Mouse (Mus musculus) intestine, postnatal 0 days (tissue): ENCODE data around the gene Ank2. TPM values are rescaled to one million over a fixed set of nuclear protein-coding genes. Genes with fewer than 3 reads are reported as not detected.
A peak's percentile ranks its signal among the peaks of the same experiment; 100 is the strongest.

Source experiments
- ATAC-seq: fragments of 200-750 bp; cut with Nextera tagmentation; 2 replicates; pipeline ENCODE4 v1.8.0; 2017; ENCODE audit warnings: mild to moderate bottlenecking, moderate TSS enrichment, moderate library complexity
- H3K27ac ChIP-seq: fragments of 300-500 bp; sonication (generic); 2 replicates; pipeline ENCODE4 v1.5.1; 2014; ENCODE audit warnings: mild to moderate bottlenecking, low read depth, low read length, moderate library complexity
- H3K27me3 ChIP-seq: fragments of 300-500 bp; sonication (generic); replicated peaks from 2 replicates; pipeline ENCODE4 v1.6.1; 2014; ENCODE audit warnings: low read length, mixed read lengths; ENCODE audit not compliant: control insufficient read depth, insufficient read depth
- H3K36me3 ChIP-seq: fragments of 300-500 bp; sonication (generic); 2 replicates; pipeline ENCODE4 v1.6.1; 2014; ENCODE audit warnings: mild to moderate bottlenecking, moderate library complexity; ENCODE audit not compliant: control insufficient read depth, insufficient read depth
- H3K4me1 ChIP-seq: fragments of 300-500 bp; sonication (generic); replicated peaks from 2 replicates; pipeline ENCODE4 v1.6.1; 2014; ENCODE audit warnings: antibody characterized with exemption, low read length, mixed read lengths; ENCODE audit not compliant: control insufficient read depth, insufficient read depth
- H3K4me2 ChIP-seq: fragments of 300-500 bp; sonication (generic); replicated peaks from 2 replicates; pipeline ENCODE4 v1.6.1; 2014; ENCODE audit warnings: low read depth, mild to moderate bottlenecking, moderate library complexity
- H3K4me3 ChIP-seq: fragments of 300-500 bp; sonication (generic); 2 replicates; pipeline ENCODE4 v1.5.1; 2014; ENCODE audit warnings: low read depth, low read length
- H3K9ac ChIP-seq: fragments of 300-500 bp; sonication (generic); 2 replicates; pipeline ENCODE4 v1.6.1; 2014; ENCODE audit warnings: mild to moderate bottlenecking, low read depth, low read length
- H3K9me3 ChIP-seq: fragments of 300-500 bp; sonication (generic); 2 replicates; pipeline ENCODE4 v1.6.1; 2016; ENCODE audit warnings: mixed run types; ENCODE audit not compliant: control insufficient read depth
- CTCF ChIP-seq: sonication (generic); IDR thresholded peaks from 2 replicates; pipeline ENCODE4 v1.5.1; 2016; ENCODE audit warnings: low read depth, mild to moderate bottlenecking, control low read depth, antibody characterized with exemption, moderate library complexity
- WGBS: fragments of 180-500 bp; shearing (Covaris S2); extraction: QIAGEN DNeasy Blood & Tissue Kit; methylation state at CpG from one replicate; pipeline ENCODE4 v1.1.7; 2014; 5-methylcytosine and 5-hydroxymethylcytosine counted together
- polyA plus RNA-seq: library from polyadenylated mRNA; unstranded; fragments of >200 nt; fragmentation: Nextera tagmentation; extraction: Ambion mirVana; gene quantifications from 2 replicates; pipeline ENCODE4 v1.2.1, GENCODE M21; 2015

Gene Ank2
- polyA plus RNA-seq, 1 experiment from 2014 or later: 9.0 TPM

DNA sequence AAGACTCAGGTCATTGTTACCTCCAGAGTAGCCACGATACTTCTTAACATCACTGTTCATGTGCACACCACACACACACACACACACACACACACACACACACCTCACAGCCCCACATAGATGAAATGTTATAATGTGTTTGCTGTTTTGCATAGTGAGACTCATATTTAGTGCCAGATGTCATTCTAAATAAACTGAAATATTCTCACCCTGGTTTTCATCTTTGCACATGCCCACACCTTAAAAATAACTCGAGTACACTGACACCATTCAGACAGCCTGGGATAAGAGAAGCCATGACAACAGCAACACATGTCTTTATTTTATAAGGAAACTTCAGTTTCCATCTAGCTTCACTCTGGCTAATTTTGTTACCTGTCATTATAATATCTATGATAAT lies 312.1 kb downstream of the Ank2 start:
- no peak overlapping the region for H3K4me3 ChIP-seq
- H3K4me1 ChIP-seq: no peaks in the 10 kb centered on the region
- no peaks in the 10 kb centered on the region for H3K36me3 ChIP-seq
- H3K27me3 ChIP-seq: no peaks in the 10 kb centered on the region
- H3K9me3 ChIP-seq: no peaks in the 10 kb centered on the region
- no peak overlapping the region for H3K27ac ChIP-seq
- no peak overlapping the region for H3K9ac ChIP-seq
- H3K4me2 ChIP-seq: no peak overlapping the region
- no peak for TF ChIP-seq CTCF
- ATAC-seq: no peak
- 84% methylated on average over 2 of the region's 2 CpGs for WGBS

DNA sequence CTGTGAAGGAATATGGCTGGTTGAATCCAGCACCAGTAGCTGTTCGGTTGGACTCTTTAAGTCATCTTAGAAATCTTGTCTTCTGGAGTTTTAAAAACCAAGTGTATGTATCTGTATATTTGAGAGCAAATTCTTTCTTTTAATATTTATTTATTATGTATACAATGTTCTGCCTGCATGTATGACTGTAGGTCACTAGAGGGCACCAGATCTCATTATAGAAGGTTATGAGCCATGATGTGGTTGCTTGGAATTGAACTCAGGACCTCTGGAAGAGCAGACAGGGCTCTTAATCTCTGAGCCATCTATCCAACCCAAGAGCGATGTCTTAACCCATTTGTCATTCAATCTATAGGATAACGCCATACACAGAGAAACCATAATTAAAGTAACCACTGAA lies 312.9 kb downstream of the Ank2 start:
- no peak for ATAC-seq
- no peak overlapping the region for H3K4me2 ChIP-seq
- no peaks in the 10 kb centered on the region for H3K36me3 ChIP-seq
- H3K4me3 ChIP-seq: no peak overlapping the region
- peak; percentile 38 for TF ChIP-seq CTCF
- no peaks in the 10 kb centered on the region for H3K4me1 ChIP-seq
- no peaks in the 10 kb centered on the region for H3K9me3 ChIP-seq
- no peak overlapping the region for H3K27ac ChIP-seq
- 91% methylated on average over 3 of the region's 3 CpGs for WGBS
- H3K27me3 ChIP-seq: no peaks in the 10 kb centered on the region
- H3K9ac ChIP-seq: no peak overlapping the region

DNA sequence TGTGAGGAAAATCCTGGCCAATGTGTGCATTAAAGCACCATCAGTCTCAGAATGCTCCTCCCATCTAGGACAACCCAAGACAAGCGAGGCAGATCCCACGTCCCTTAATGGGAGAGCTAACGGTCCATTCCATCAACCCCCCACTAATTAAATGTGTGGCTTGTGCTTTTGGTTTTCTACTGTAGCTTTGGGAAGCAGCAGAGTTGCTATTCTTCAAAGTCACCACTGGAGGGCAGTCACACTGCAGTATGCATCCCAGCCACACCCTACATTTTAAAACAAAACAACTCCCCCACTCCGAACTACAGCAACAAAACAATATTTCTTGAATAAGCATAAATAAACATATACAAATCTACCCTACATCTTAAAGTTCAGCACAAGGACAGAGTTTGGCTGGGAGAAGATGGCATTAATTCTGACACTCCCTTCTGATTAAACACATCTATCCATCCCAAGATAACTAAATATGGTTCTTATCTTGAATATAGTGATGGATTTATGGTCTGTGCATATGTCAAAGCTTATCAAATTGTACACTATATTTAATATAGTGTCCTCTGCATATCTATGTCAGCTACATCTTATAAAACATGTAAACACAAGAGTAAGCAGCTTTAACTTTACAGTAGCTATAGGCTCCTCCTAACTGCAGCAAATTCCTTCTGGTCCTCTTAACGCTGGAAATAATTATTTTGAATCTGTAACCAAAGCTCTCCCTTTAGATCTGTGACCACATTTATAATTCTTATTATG lies 315.0 kb downstream of the Ank2 start:
- H3K36me3 ChIP-seq: no peaks in the 10 kb centered on the region

DNA sequence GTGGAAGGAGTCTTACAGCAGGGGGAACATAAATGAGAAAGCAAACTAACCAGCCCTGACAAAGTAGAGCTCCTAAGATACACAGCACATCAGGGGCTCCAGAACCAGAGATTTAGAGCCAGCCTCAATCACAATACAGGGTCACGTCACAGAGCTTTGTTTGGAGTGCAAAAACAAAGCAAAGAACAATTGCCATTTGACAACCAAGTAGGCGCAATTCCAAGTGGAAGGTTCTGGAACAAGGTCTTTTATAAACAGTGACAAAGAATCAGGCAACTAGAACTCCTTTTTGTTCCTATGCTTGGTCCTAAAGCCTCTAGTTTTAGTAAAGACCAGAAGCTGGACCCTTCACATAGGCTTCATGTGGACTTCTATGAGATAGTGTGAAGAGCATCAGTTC lies 326.5 kb downstream of the Ank2 start:
- ATAC-seq: no peak
- H3K27me3 ChIP-seq: no peaks in the 10 kb centered on the region
- no peak overlapping the region for H3K27ac ChIP-seq
- no peak overlapping the region for H3K4me3 ChIP-seq
- H3K4me2 ChIP-seq: no peak overlapping the region
- no peaks in the 10 kb centered on the region for H3K4me1 ChIP-seq
- no peak overlapping the region for H3K9ac ChIP-seq
- no peak for TF ChIP-seq CTCF
- 87% methylated on average over 2 of the region's 2 CpGs for WGBS
- no peaks in the 10 kb centered on the region for H3K9me3 ChIP-seq
- H3K36me3 ChIP-seq: no peaks in the 10 kb centered on the region

More for the DNA sequence above, 315.0 kb downstream of the Ank2 start:
- Histone ChIP-seq H3K9me3 (no peaks in the 10 kb centered on the region), H3K4me3 (no peak overlapping the region), H3K4me1 (no peaks in the 10 kb centered on the region), H3K27ac (no peak overlapping the region), H3K27me3 (no peaks in the 10 kb centered on the region), H3K9ac (no peak overlapping the region), H3K4me2 (no peak overlapping the region)
- no peak for ATAC-seq
- 18% methylated on average over 5 of the region's 5 CpGs for WGBS
- TF ChIP-seq CTCF: peak; percentile 86

DNA sequence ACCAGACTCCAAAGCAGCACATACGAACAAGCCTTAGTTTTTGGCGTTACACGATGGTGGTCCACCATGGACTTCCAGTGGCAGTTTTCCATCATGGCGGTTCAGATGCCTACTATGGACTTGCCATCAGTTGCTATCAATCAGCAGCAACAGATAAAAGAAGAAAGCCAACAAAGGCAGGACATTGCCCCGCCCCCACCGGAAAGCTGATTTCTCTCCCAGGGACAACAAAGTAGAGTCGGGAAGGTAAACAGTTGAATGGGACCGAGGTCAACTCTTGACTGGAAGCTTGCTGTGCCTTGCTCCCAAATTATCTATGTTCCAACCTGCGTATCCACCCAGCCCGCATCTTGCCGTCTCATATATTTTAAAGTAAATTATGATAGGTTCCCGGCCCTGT lies 328.9 kb downstream of the Ank2 start:
- Histone ChIP-seq H3K9ac (no peak overlapping the region), H3K9me3 (no peaks in the 10 kb centered on the region), H3K4me3 (no peak overlapping the region), H3K27ac (no peak overlapping the region), H3K4me1 (no peaks in the 10 kb centered on the region), H3K4me2 (no peak overlapping the region), H3K36me3 (no peaks in the 10 kb centered on the region), H3K27me3 (no peaks in the 10 kb centered on the region)
- ATAC-seq: no peak
- WGBS: 62% methylated on average over 12 of the region's 12 CpGs
- TF ChIP-seq CTCF: no peak

DNA sequence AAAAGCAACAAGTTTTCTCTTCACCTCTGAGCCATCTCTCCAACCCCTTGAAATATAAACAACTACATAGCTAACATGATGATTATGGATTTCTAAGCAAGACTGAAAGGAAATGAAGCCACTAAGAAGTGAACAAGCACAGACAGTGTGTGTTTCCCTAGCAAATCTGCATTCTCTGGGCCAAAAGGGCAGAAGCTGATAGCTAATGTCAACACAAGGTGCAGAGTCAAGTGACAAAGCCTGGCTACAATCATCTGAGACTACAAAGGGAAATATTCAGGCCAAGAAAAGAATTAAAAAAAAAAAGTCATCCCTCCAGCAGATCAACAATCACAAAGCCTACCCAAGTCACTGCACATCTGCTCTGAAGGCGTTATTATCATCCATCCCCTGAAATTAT lies 330.0 kb downstream of the Ank2 start:
- H3K9me3 ChIP-seq: no peaks in the 10 kb centered on the region
- WGBS: 21% methylated on average over 1 of the region's 1 CpGs
- no peak overlapping the region for H3K4me3 ChIP-seq
- TF ChIP-seq CTCF: no peak
- H3K27me3 ChIP-seq: no peaks in the 10 kb centered on the region
- H3K4me1 ChIP-seq: no peaks in the 10 kb centered on the region
- ATAC-seq: no peak; the same call in 1 of the 2 replicates
- no peaks in the 10 kb centered on the region for H3K36me3 ChIP-seq
- no peak overlapping the region for H3K9ac ChIP-seq
- no peak overlapping the region for H3K4me2 ChIP-seq
- H3K27ac ChIP-seq: no peak overlapping the region
